Mouse (Mus musculus) kidney, postnatal 4 days (tissue): Measurements from ENCODE around the gene Topbp1.

Experiments
- DNase-seq, 2 experiments: peaks; one replicate each; pipeline ENCODE4 v3.0.0; 2021; ENCODE audit warnings: mixed read lengths in 2 of 2

Topbp1 gene

DNA sequence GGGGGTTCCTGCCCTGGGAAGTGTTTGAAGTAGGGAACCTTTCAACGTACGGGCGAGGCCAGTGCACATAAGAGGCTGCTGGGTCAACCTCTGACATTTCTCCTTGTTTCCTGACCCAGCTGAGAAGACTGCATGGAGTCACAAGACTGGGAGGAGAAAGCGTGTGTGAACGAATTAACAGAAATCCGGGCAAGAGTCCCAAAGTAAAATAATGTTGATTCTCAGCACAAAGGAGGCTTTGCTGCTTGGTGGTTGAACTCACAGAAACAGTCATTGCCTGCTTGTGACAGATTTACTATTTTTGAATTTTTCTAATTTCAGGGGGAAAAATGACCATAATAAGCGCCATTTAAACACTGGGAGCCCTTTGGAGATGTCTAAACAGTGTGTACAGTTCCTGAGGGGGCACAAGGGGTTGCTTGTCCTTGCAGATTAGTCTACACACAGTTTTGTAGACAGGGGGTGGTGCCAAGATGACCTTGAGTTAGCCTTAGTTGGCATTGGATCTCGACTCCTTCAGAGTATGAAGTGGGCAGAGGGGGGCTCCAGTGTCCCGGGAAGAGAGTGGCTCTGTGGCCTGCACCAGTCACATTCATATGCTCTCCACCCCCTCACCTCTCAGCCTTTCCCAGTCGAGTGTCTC, 82.1 kb downstream of the Topbp1 start:
- no peak for DNase-seq

- DNase-seq: no peak
Measured at GRCm38 (mm10) chr9:103389261-103389660, 84.2 kb downstream of the Topbp1 start.

GRCm38 (mm10) chr9:103391796-103392372, 86.9 kb downstream of the Topbp1 start:
- DNase-seq: no peak

DNA sequence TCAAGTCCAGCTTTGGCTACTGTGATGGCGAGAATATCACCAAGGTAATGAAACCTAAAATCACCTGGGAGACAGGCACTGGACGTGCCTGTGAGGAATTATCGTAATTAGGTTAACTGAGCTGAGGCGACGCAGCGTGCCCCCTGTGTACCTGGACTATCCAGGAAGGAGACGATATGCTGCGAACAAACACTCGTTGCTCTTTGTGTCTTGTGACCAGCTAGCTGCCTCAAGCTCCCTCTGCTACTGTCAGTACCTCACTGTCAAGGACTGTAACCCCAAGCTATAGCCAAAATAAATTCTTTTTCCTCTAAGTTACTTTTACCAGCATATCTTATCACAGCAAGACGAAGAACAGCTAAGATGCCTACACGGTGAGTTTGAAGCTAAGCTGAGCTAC, 88.2 kb downstream of the Topbp1 start:
- no peak for DNase-seq

DNA sequence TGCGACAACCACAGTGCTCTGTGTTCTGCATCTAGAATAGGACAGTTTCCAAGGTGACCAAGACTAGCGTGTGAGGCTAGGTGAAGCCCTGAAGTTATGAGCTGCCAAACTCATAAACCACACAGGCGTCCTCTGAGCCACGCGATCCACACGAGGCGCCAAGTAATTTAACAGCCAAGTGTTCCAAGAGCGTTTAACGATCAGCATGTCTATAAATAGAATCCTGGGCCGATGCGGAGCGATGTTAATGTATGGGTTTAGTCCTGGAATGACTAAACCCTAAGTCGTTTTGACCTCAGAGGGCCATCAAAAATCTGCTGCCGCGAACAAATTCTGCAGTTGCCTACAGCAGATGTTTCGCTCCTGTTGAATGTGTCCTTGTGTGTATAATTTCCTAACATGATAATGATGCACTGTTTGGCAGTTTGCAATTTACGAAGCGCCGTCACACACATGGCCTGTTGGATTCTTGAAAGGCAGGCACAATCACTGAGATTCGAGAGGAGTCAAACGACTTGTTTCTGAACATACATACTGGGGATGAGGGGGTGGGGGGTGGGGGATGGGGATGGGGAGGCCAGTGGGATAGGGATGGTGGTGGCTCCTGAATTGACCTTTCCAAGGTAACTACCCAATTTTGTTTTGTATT, 93.6 kb downstream of the Topbp1 start:
- DNase-seq: peak; percentile 14 to 23
